Mouse (Mus musculus) heart, embryonic 15.5 days (tissue): Measurements from ENCODE around the gene Scube2. TPM values are rescaled to one million over a fixed set of nuclear protein-coding genes. Genes with fewer than 3 reads are reported as not detected.

ENCODE experiments used
- ATAC-seq: fragments of 200-750 bp; cut with Nextera tagmentation; replicated peaks from 2 replicates; pipeline ENCODE4 v1.8.0; 2017; ENCODE audit warnings: low read depth, moderate TSS enrichment; ENCODE audit not compliant: insufficient number of reproducible peaks, insufficient read depth, low FRiP score
- H3K27ac ChIP-seq: fragments of 300-500 bp; sonication (generic); 2 replicates; pipeline ENCODE4 v1.5.1; 2015; ENCODE audit warnings: mild to moderate bottlenecking, inconsistent platforms
- H3K27me3 ChIP-seq: fragments of 300-500 bp; sonication (generic); 2 replicates; pipeline ENCODE4 v1.6.1; 2015; ENCODE audit warnings: inconsistent platforms
- H3K36me3 ChIP-seq: fragments of 300-500 bp; sonication (generic); 2 replicates; pipeline ENCODE4 v1.6.1; 2015; ENCODE audit warnings: mild to moderate bottlenecking, inconsistent platforms
- H3K4me1 ChIP-seq: fragments of 300-500 bp; sonication (generic); replicated peaks from 2 replicates; pipeline ENCODE4 v1.6.1; 2015; ENCODE audit warnings: inconsistent platforms
- H3K4me2 ChIP-seq: fragments of 300-500 bp; sonication (generic); 2 replicates; pipeline ENCODE4 v1.6.1; 2015; ENCODE audit warnings: inconsistent platforms, mild to moderate bottlenecking, moderate library complexity
- H3K4me3 ChIP-seq: fragments of 300-500 bp; sonication (generic); 2 replicates; pipeline ENCODE4 v1.5.1; 2015; ENCODE audit warnings: mild to moderate bottlenecking, inconsistent platforms
- H3K9ac ChIP-seq: fragments of 300-500 bp; sonication (generic); 2 replicates; pipeline ENCODE4 v1.6.1; 2015; ENCODE audit warnings: mild to moderate bottlenecking, inconsistent platforms
- H3K9me3 ChIP-seq: fragments of 300-500 bp; sonication (generic); replicated peaks from 2 replicates; pipeline ENCODE4 v1.6.1; 2016; ENCODE audit warnings: inconsistent platforms
- WGBS: fragments of 180-500 bp; shearing (Covaris S2); methylation state at CpG from one replicate; pipeline ENCODE4 v1.1.7; 2015; ENCODE audit warnings: mixed read lengths; 5-methylcytosine and 5-hydroxymethylcytosine counted together
- polyA plus RNA-seq: library from polyadenylated mRNA; unstranded; fragments of >200 nt; fragmentation: Nextera tagmentation; extraction: Ambion mirVana; gene quantifications from 2 replicates; pipeline ENCODE4 v1.2.1, GENCODE M21; 2015

Scube2 gene
- polyA plus RNA-seq, 1 experiment from 2014 or later: 9.8 TPM

DNA sequence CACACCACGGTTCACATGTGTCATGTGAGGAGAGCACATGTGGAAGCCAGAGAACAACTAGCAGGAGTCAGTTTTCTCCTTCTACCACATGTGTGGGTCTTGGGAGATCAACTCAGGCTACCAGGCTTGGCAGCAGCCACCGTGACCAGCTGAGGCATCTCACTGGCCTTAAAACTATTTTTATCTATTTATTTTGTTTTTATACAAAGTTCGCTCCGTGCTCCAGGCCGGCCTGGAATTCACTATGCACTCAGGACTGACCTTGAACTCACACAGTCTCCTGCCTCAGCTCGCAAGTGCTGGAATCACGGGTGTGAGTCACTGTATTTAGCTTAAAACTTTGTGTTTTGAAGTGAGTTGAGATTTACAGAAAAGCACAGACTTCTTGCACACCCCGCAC is 38.6 kb downstream of the Scube2 start:
- H3K27ac ChIP-seq: no peak overlapping the region
- H3K27me3 ChIP-seq: no peaks in the 10 kb centered on the region
- no peak overlapping the region for H3K9ac ChIP-seq
- no peaks in the 10 kb centered on the region for H3K9me3 ChIP-seq
- H3K36me3 ChIP-seq: 0 out of 2 replicates have a peak, but pooled peaks cover 3% of the 10 kb centered on the region
- 54% methylated on average over 8 of the region's 8 CpGs for WGBS
- H3K4me1 ChIP-seq: peaks cover 3% of the 10 kb centered on the region; the same call in 1 of the 2 replicates
- H3K4me2 ChIP-seq: no peak overlapping the region
- ATAC-seq: no peak
- no peak overlapping the region for H3K4me3 ChIP-seq

- 0 out of 2 replicates have a peak, but pooled peaks cover 3% of the 10 kb centered on the region for H3K36me3 ChIP-seq
- no peak overlapping the region for H3K9ac ChIP-seq
- no peaks in the 10 kb centered on the region for H3K27me3 ChIP-seq
- 69% methylated on average over 14 of the region's 14 CpGs for WGBS
- no peak overlapping the region for H3K4me2 ChIP-seq
- no peak for ATAC-seq
- H3K27ac ChIP-seq: no peak overlapping the region
- no peak overlapping the region for H3K4me3 ChIP-seq
- no peaks in the 10 kb centered on the region for H3K4me1 ChIP-seq
- H3K9me3 ChIP-seq: no peaks in the 10 kb centered on the region
Observed at GRCm38 (mm10) chr7:109825293-109825692, 40.2 kb downstream of the Scube2 start.

- no peak overlapping the region for H3K9ac ChIP-seq
- no peaks in the 10 kb centered on the region for H3K9me3 ChIP-seq
- H3K36me3 ChIP-seq: 0 out of 2 replicates have a peak, but pooled peaks cover 3% of the 10 kb centered on the region
- 80% methylated on average over 4 of the region's 4 CpGs for WGBS
- no peak overlapping the region for H3K4me2 ChIP-seq
- H3K27ac ChIP-seq: no peak overlapping the region
- no peaks in the 10 kb centered on the region for H3K27me3 ChIP-seq
- no peak overlapping the region for H3K4me3 ChIP-seq
- no peak for ATAC-seq
- H3K4me1 ChIP-seq: no peaks in the 10 kb centered on the region
Observed at GRCm38 (mm10) chr7:109818600-109818999, 46.9 kb downstream of the Scube2 start.

DNA sequence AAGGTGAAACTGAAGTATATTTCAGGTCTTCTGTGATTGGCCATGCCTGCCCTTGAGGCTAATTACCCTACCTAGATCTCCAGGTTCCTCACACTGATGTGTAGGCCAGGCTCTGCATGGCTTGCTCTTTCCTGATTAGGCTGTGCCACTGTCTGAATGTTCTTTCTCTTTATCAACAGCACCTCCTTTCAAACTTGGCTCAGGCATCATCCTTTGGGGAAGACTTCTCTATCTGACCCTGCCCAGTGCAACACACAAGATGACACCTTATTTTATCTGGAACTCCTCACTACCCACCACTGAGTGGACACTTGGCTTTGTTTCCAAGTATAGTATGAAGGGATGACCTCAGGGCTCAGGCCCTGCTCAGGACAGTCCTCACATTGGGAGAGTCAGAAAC is 47.5 kb downstream of the Scube2 start:
- Histone ChIP-seq H3K27me3 (no peaks in the 10 kb centered on the region), H3K36me3 (0 out of 2 replicates have a peak, but pooled peaks cover 3% of the 10 kb centered on the region), H3K9me3 (no peaks in the 10 kb centered on the region), H3K9ac (no peak overlapping the region), H3K4me3 (no peak overlapping the region), H3K4me2 (no peak overlapping the region), H3K27ac (no peak overlapping the region), H3K4me1 (no peaks in the 10 kb centered on the region)
- ATAC-seq: no peak

GRCm38 (mm10) chr7:109813330-109814140 is 51.9 kb downstream of the Scube2 start:
- ATAC-seq: no peak
- no peaks in the 10 kb centered on the region for H3K36me3 ChIP-seq
- H3K9me3 ChIP-seq: no peaks in the 10 kb centered on the region
- 81% methylated on average over 4 of the region's 4 CpGs for WGBS
- H3K27ac ChIP-seq: no peak overlapping the region
- H3K4me1 ChIP-seq: peaks cover 6% of the 10 kb centered on the region; the same call in 1 of the 2 replicates
- no peaks in the 10 kb centered on the region for H3K27me3 ChIP-seq
- H3K4me2 ChIP-seq: no peak overlapping the region
- H3K4me3 ChIP-seq: no peak overlapping the region
- H3K9ac ChIP-seq: no peak overlapping the region

DNA sequence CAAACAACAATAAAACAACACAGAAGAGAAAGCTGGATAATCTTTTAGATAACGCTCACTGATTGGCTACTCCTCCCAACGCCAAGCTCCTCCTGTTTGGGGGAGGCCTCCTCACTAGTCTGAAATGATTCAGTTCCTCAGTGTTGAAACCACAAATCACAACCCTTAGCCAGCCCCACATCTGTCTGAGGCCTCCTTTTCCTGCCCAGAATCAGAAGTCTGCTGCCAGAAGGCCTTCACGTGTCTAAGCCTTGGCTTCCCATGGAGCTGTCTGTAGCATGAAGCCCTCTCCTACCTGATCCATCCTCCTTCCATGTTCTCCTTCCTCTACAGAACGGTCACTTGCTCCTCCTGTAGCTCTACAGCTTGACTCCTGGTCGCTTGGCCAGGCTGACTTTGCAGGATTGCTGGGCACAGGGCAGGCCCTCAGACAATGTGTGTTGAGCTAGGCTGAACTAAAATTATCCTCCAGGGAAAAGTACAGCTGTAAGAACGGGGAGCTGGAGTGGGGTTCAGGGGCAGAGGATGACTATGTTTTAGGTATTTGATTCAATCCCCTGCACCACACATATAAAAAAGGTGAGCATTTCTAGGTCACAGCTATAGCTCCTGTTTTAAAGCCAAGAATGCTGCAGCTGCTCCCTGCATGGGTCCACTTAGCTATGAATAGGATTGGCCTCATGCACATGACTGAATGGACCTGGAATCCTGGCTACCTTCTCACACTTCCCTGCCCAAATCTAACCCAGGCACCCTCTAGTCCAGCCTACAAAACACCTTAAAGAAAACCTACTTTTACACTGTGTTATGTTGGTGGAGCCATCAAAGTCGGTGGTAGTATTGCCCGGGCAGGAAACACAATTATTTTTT is 57.6 kb downstream of the Scube2 start:
- no peak; the same call in 1 of the 2 replicates for ATAC-seq
- WGBS: 69% methylated on average over 8 of the region's 8 CpGs

GRCm38 (mm10) chr7:109804843-109805242 is 60.6 kb downstream of the Scube2 start:
- Histone ChIP-seq H3K9me3 (no peaks in the 10 kb centered on the region), H3K4me3 (no peak overlapping the region), H3K4me2 (no peak overlapping the region), H3K27me3 (no peaks in the 10 kb centered on the region), H3K27ac (no peak overlapping the region), H3K9ac (no peak overlapping the region), H3K36me3 (no peaks in the 10 kb centered on the region), H3K4me1 (peaks cover 37% of the 10 kb centered on the region)
- WGBS: 62% methylated on average over 6 of the region's 6 CpGs
- no peak for ATAC-seq

More for the DNA sequence above, 57.6 kb downstream of the Scube2 start:
- no peak overlapping the region for H3K9ac ChIP-seq
- no peaks in the 10 kb centered on the region for H3K36me3 ChIP-seq
- no peaks in the 10 kb centered on the region for H3K27me3 ChIP-seq
- H3K9me3 ChIP-seq: no peaks in the 10 kb centered on the region
- H3K4me3 ChIP-seq: no peak overlapping the region
- H3K4me2 ChIP-seq: no peak overlapping the region
- H3K27ac ChIP-seq: peak overlapping the region; percentile 78
- peaks cover 33% of the 10 kb centered on the region for H3K4me1 ChIP-seq

DNA sequence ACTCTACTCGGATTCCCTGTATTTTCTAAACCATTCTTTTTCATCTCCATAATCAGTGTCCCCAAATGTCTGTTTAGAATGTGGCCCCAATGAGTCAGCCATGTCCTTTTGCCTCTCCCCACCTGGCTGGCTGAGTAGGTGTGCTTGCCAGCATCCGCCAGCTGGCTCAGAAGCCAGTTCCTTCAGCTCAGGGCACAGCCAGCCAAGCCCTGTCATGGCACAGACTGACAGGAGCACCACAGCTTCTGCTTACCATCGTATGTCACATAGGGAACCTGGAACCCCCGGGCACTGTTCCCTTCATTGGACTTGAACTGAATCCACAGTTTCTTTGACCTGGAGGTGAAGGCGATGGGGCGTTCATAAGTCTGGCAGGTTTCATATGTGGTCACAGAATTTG is 61.1 kb downstream of the Scube2 start:
- Histone ChIP-seq H3K36me3 (no peaks in the 10 kb centered on the region), H3K27me3 (no peaks in the 10 kb centered on the region), H3K4me3 (no peak overlapping the region), H3K9ac (no peak overlapping the region), H3K27ac (peak overlapping the region; percentile 48), H3K4me2 (no peak overlapping the region), H3K9me3 (no peaks in the 10 kb centered on the region), H3K4me1 (peaks cover 37% of the 10 kb centered on the region)
- WGBS: 89% methylated on average over 6 of the region's 6 CpGs
- no peak for ATAC-seq

GRCm38 (mm10) chr7:109803516-109803915 is 62.0 kb downstream of the Scube2 start:
- no peak overlapping the region for H3K9ac ChIP-seq
- H3K4me1 ChIP-seq: peaks cover 39% of the 10 kb centered on the region
- peak overlapping the region; percentile 48 for H3K27ac ChIP-seq
- 16% methylated on average over 1 of the region's 1 CpGs for WGBS
- H3K9me3 ChIP-seq: no peaks in the 10 kb centered on the region
- ATAC-seq: no peak
- H3K27me3 ChIP-seq: no peaks in the 10 kb centered on the region
- H3K4me2 ChIP-seq: no peak overlapping the region
- no peak overlapping the region for H3K4me3 ChIP-seq
- H3K36me3 ChIP-seq: no peaks in the 10 kb centered on the region

DNA sequence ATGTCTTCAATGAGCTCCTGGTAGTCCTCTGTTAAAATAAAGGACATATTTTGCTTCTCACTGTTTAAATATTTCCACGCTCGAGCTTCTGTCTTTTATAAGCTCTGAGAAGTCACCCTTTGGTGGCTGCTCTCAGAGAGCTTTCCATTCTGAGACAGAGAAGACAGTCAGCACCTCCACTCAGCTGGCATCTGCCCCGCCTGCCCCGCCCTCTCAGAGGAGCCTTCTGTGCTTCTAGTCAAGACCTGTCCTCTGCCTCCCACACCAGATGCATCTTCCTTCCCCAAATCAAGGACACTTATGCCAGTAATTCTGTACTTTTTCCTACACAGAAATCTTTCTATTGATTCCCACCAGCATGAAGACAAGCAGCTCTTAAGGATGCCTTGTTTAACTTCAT is 64.9 kb downstream of the Scube2 start:
- H3K4me1 ChIP-seq: peaks cover 32% of the 10 kb centered on the region
- WGBS: 85% methylated on average over 4 of the region's 4 CpGs
- H3K4me3 ChIP-seq: no peak overlapping the region
- no peaks in the 10 kb centered on the region for H3K36me3 ChIP-seq
- no peak overlapping the region for H3K9ac ChIP-seq
- H3K27ac ChIP-seq: no peak overlapping the region
- H3K4me2 ChIP-seq: no peak overlapping the region
- H3K9me3 ChIP-seq: no peaks in the 10 kb centered on the region
- no peak for ATAC-seq
- H3K27me3 ChIP-seq: no peaks in the 10 kb centered on the region

- 54% methylated on average over 11 of the region's 11 CpGs for WGBS
- Histone ChIP-seq H3K36me3 (no peaks in the 10 kb centered on the region), H3K4me1 (peaks cover 43% of the 10 kb centered on the region), H3K9ac (no peak overlapping the region), H3K27ac (no peak overlapping the region), H3K27me3 (no peaks in the 10 kb centered on the region), H3K4me2 (no peak overlapping the region), H3K4me3 (no peak overlapping the region), H3K9me3 (no peaks in the 10 kb centered on the region)
- ATAC-seq: no peak
Observed at GRCm38 (mm10) chr7:109799168-109799567, 66.3 kb downstream of the Scube2 start.
